Mouse (Mus musculus): Measurements from ENCODE around the gene Rnf187. TPM values are rescaled to one million over a fixed set of nuclear protein-coding genes. Genes with fewer than 3 reads are reported as not detected.

Rnf187 gene
- polyA plus RNA-seq, 1 experiment from 2014 or later, result 463 TPM

DNA sequence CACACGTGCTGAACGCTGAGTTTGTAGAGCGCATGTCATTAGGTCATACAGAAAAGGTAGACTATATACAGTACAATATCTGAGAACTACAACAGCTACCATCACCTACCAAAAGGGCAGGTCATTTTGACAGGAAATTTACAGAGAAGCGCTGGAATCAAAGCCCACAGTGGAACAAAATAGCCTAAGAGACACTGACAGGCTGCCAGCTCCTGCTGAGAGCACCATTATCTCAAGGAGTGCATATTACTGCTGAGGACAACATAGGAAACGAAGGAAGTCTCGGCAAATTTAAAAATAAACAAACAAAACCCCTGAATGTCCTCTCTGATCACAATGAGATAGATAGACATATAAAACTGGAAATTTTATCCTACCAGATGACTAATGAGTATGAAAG lies 41.2 kb downstream of the Rnf187 start:
- H3K4me1 ChIP-seq (ENCODE audit: control insufficient read depth, insufficient read depth, low read length), result no peaks in the 10 kb centered on the region
- 89% methylated on average over 6 of the region's 6 CpGs for WGBS

DNA sequence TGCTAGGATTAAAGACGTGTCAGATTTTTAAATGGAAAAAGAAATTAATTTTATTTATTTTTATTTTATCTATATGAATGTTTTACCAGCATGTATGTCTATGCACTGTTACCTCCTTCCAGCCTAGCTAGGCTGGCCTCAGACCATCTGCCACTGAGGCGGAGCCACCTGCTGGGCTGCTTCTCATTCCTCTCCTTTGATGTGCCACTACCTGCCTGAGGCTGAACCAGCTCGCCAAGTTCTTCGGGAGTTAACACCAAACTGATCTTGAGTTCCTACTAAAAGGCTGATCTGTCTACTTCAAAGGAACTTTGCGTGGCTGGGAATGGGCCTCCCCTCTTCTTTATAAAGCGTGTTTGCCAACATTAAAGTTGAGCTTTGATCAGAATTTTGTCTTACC lies 44.3 kb downstream of the Rnf187 start:
- no peaks in the 10 kb centered on the region for H3K4me1 ChIP-seq (ENCODE audit: control insufficient read depth, insufficient read depth, low read length)
- DNase-seq (ENCODE audit: low spot score), result no peak
- no peaks in the 10 kb centered on the region for H3K9me3 ChIP-seq (replicated peaks; ENCODE audit: control insufficient read depth, low read length)
- WGBS, result 76% methylated on average over 6 of the region's 6 CpGs
- peaks cover 77% of the 10 kb centered on the region for H3K36me3 ChIP-seq (ENCODE audit: control insufficient read depth, insufficient read depth, low read length)
- no peak overlapping the region for H3K4me3 ChIP-seq (ENCODE audit: low read depth, low read length)
- H3K27me3 ChIP-seq (replicated peaks; ENCODE audit: control insufficient read depth, insufficient read depth, low read length), result no peaks in the 10 kb centered on the region
- H3K27ac ChIP-seq (ENCODE audit: low read depth, low read length), result no peak overlapping the region
- ATAC-seq, result no peak
- no peak overlapping the region for H3K4me2 ChIP-seq (ENCODE audit: low read length)
- no peak overlapping the region for H3K9ac ChIP-seq (ENCODE audit: low read length)

More for the DNA sequence above, 41.2 kb downstream of the Rnf187 start:
- no peaks in the 10 kb centered on the region for H3K27me3 ChIP-seq (replicated peaks; ENCODE audit: control insufficient read depth, insufficient read depth, low read length)
- ATAC-seq (no peak), DNase-seq (ENCODE audit: low spot score) (no peak)
- no peak overlapping the region for H3K4me2 ChIP-seq (ENCODE audit: low read length)
- no peak overlapping the region for H3K4me3 ChIP-seq (ENCODE audit: low read depth, low read length)
- H3K9ac ChIP-seq (ENCODE audit: low read length), result no peak overlapping the region
- H3K27ac ChIP-seq (ENCODE audit: low read depth, low read length), result no peak overlapping the region
- H3K36me3 ChIP-seq (ENCODE audit: control insufficient read depth, insufficient read depth, low read length), result peaks cover 72% of the 10 kb centered on the region
- H3K9me3 ChIP-seq (replicated peaks; ENCODE audit: control insufficient read depth, low read length), result no peaks in the 10 kb centered on the region

DNA sequence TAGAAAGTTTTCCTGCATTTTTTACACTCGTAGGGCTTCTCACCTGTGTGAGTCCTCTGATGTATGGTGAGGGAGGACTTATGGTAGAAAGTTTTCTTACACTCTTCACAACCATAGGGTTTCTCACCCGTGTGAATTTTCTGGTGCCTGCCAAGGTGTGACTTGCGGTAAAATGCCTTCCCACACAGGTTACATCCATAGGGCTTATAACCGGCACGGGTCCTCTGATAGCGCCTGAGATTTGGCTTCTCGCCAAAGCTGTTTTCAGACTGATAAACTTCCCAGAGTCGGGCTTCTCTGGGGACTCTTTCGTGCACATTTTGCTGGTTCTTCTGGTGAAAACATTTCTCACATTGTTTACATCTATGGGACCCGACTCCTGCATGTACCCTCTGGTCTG lies 48.2 kb downstream of the Rnf187 start:
- H3K4me1 ChIP-seq (ENCODE audit: control insufficient read depth, insufficient read depth, low read length), result no peaks in the 10 kb centered on the region
- H3K9me3 ChIP-seq (replicated peaks; ENCODE audit: control insufficient read depth, low read length), result no peaks in the 10 kb centered on the region
- H3K27ac ChIP-seq (ENCODE audit: low read depth, low read length), result no peak overlapping the region
- peaks cover 59% of the 10 kb centered on the region for H3K36me3 ChIP-seq (ENCODE audit: control insufficient read depth, insufficient read depth, low read length)
- DNase-seq (ENCODE audit: low spot score) (no peak), ATAC-seq (no peak)
- no peaks in the 10 kb centered on the region for H3K27me3 ChIP-seq (replicated peaks; ENCODE audit: control insufficient read depth, insufficient read depth, low read length)
- no peak overlapping the region for H3K9ac ChIP-seq (ENCODE audit: low read length)
- H3K4me2 ChIP-seq (ENCODE audit: low read length), result no peak overlapping the region
- H3K4me3 ChIP-seq (ENCODE audit: low read depth, low read length), result no peak overlapping the region
- 91% methylated on average over 10 of the region's 10 CpGs for WGBS

DNA sequence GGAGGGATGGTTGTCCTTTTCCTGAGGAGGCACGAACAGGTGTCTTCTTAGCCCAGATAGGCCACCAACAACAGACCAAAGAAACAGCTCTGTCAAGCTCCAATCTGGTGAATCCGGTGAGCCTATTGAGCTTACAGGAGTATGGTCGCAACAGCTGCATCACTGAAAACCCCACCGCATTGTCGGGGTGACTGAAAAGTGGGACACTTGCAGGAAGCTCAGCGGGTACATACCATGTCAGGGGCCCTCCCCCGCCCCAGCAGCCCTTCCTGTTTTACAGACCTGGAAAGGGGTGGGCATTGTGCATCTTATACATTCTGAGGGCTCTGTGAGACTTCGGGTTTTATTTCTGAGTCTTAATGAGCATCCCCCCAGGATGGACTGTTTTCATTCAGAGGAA lies 55.0 kb downstream of the Rnf187 start:
- no peak overlapping the region for H3K27ac ChIP-seq (ENCODE audit: low read depth, low read length)
- no peak overlapping the region for H3K4me3 ChIP-seq (ENCODE audit: low read depth, low read length)
- no peak overlapping the region for H3K4me2 ChIP-seq (ENCODE audit: low read length)
- H3K36me3 ChIP-seq (ENCODE audit: control insufficient read depth, insufficient read depth, low read length), result peaks cover 39% of the 10 kb centered on the region
- no peaks in the 10 kb centered on the region for H3K27me3 ChIP-seq (replicated peaks; ENCODE audit: control insufficient read depth, insufficient read depth, low read length)
- H3K9ac ChIP-seq (ENCODE audit: low read length), result no peak overlapping the region
- WGBS, result 87% methylated on average over 8 of the region's 8 CpGs
- DNase-seq (ENCODE audit: low spot score) (no peak), ATAC-seq (no peak)
- no peaks in the 10 kb centered on the region for H3K9me3 ChIP-seq (replicated peaks; ENCODE audit: control insufficient read depth, low read length)
- no peaks in the 10 kb centered on the region for H3K4me1 ChIP-seq (ENCODE audit: control insufficient read depth, insufficient read depth, low read length)

Small RNAs within 50 kb of the gene (microRNA-seq; reads per million reads assigned to microRNA genes)
- not detected for gene Gm44313

Other genes starting within 250 kb of the Rnf187 start
- 0.10 TPM in 1 of 2 replicates, not detected in the other for gene Olfr319, start 239.8 kb downstream of the Rnf187 start, polyA plus RNA-seq (2014; fragmentation: Nextera tagmentation; extraction: Ambion mirVana)
- not detected in 2 replicates for gene Olfr318, start 214.9 kb downstream of the Rnf187 start, polyA plus RNA-seq (2014; fragmentation: Nextera tagmentation; extraction: Ambion mirVana)
- gene Olfr317, start 199.7 kb downstream of the Rnf187 start, polyA plus RNA-seq (2014; fragmentation: Nextera tagmentation; extraction: Ambion mirVana), result 0.10 TPM in 1 of 2 replicates, not detected in the other
- not detected in 2 replicates for gene Olfr316, start 186.2 kb downstream of the Rnf187 start, polyA plus RNA-seq (2014; fragmentation: Nextera tagmentation; extraction: Ambion mirVana)
- not detected in 2 replicates for gene Olfr315, start 165.7 kb downstream of the Rnf187 start, polyA plus RNA-seq (2014; fragmentation: Nextera tagmentation; extraction: Ambion mirVana)
- not detected in 2 replicates for gene Olfr314, start 156.0 kb downstream of the Rnf187 start, polyA plus RNA-seq (2014; fragmentation: Nextera tagmentation; extraction: Ambion mirVana)
- gene Fam183b, start 137.0 kb downstream of the Rnf187 start, polyA plus RNA-seq (2014; fragmentation: Nextera tagmentation; extraction: Ambion mirVana), result 8.2 and 8.4 TPM in 2 replicates
- not detected in 2 replicates for gene Olfr313, start 123.9 kb downstream of the Rnf187 start, polyA plus RNA-seq (2014; fragmentation: Nextera tagmentation; extraction: Ambion mirVana)
- gene Olfr312, start 109.7 kb downstream of the Rnf187 start, polyA plus RNA-seq (2014; fragmentation: Nextera tagmentation; extraction: Ambion mirVana), result not detected in 2 replicates
- not detected in 2 replicates for gene Olfr311, start 99.7 kb downstream of the Rnf187 start, polyA plus RNA-seq (2014; fragmentation: Nextera tagmentation; extraction: Ambion mirVana)
- gene Gm12258, start 91.8 kb downstream of the Rnf187 start, polyA plus RNA-seq (2014; fragmentation: Nextera tagmentation; extraction: Ambion mirVana), result 19.5 and 25.0 TPM in 2 replicates
- 11.9 and 13.4 TPM in 2 replicates for gene 2810021J22Rik, start 71.7 kb downstream of the Rnf187 start, polyA plus RNA-seq (2014; fragmentation: Nextera tagmentation; extraction: Ambion mirVana)
- 5.5 and 6.7 TPM in 2 replicates for gene Zfp39, start 34.7 kb downstream of the Rnf187 start, polyA plus RNA-seq (2014; fragmentation: Nextera tagmentation; extraction: Ambion mirVana)
- not detected in 2 replicates for gene Btnl10, start 21.0 kb downstream of the Rnf187 start, polyA plus RNA-seq (2014; fragmentation: Nextera tagmentation; extraction: Ambion mirVana)
- 279 and 359 TPM in 2 replicates for gene Hist3h2ba, start 10.0 kb upstream of the Rnf187 start, polyA plus RNA-seq (2014; fragmentation: Nextera tagmentation; extraction: Ambion mirVana)
- gene Hist3h2a, start 15.8 kb upstream of the Rnf187 start, polyA plus RNA-seq (2014; fragmentation: Nextera tagmentation; extraction: Ambion mirVana), result 149 and 151 TPM in 2 replicates
- gene Trim17, start 15.8 kb upstream of the Rnf187 start, polyA plus RNA-seq (2014; fragmentation: Nextera tagmentation; extraction: Ambion mirVana), result 1.3 and 1.9 TPM in 2 replicates
- 20.7 and 24.0 TPM in 2 replicates for gene Trim11, start 39.2 kb upstream of the Rnf187 start, polyA plus RNA-seq (2014; fragmentation: Nextera tagmentation; extraction: Ambion mirVana)
- 0.05 and 0.20 TPM in 2 replicates for gene Obscn, start 197.5 kb upstream of the Rnf187 start, polyA plus RNA-seq (2014; fragmentation: Nextera tagmentation; extraction: Ambion mirVana)
- 3.3 and 3.7 TPM in 2 replicates for gene Iba57, start 224.8 kb upstream of the Rnf187 start, polyA plus RNA-seq (2014; fragmentation: Nextera tagmentation; extraction: Ambion mirVana)
- 0.10 TPM in 1 of 2 replicates, not detected in the other for gene Gjc2, start 244.3 kb upstream of the Rnf187 start, polyA plus RNA-seq (2014; fragmentation: Nextera tagmentation; extraction: Ambion mirVana)